Mouse (Mus musculus): ENCODE data around the gene Krt16.

GRCm38 (mm10) chr11:100287024-100287423 lies 38.3 kb upstream of the Krt16 start:
- no peak for TF ChIP-seq POLR2A (IDR thresholded peaks at IDR 0.05; ENCODE audit: control insufficient read depth in 1 of 2, insufficient read depth in 1 of 2, low read depth in 1 of 2, low read length in 2 of 2, poor library complexity in 1 of 2)
- no peak for TF ChIP-seq CTCF (IDR thresholded peaks at IDR 0.05 in 2 of 3, conservative IDR thresholded peaks at IDR 0.05 in 1 of 3; ENCODE audit: control insufficient read depth in 1 of 3, insufficient read depth in 1 of 3, low read depth in 2 of 3, low read length in 3 of 3, poor library complexity in 1 of 3, severe bottlenecking in 1 of 3)
- no peak for TF ChIP-seq NRF1 (IDR thresholded peaks at IDR 0.05; ENCODE audit: insufficient read depth, low read depth, low read length, poor library complexity, severe bottlenecking)
- no peak for TF ChIP-seq ZMIZ1 (IDR thresholded peaks at IDR 0.05; ENCODE audit: low read depth, low read length)
- no peak for TF ChIP-seq HCFC1 (IDR thresholded peaks at IDR 0.05; ENCODE audit: low read depth, low read length)
- TF ChIP-seq POLR2AphosphoS2 (IDR thresholded peaks at IDR 0.05; ENCODE audit: low read length), result no peak
- no peak for TF ChIP-seq USF2 (IDR thresholded peaks at IDR 0.05; ENCODE audit: borderline replicate concordance in 1 of 2, insufficient read depth in 1 of 2, low read depth in 1 of 2, low read length in 2 of 2)
